Mouse (Mus musculus): ENCODE results near the gene Parp16.

Parp16 gene

DNA sequence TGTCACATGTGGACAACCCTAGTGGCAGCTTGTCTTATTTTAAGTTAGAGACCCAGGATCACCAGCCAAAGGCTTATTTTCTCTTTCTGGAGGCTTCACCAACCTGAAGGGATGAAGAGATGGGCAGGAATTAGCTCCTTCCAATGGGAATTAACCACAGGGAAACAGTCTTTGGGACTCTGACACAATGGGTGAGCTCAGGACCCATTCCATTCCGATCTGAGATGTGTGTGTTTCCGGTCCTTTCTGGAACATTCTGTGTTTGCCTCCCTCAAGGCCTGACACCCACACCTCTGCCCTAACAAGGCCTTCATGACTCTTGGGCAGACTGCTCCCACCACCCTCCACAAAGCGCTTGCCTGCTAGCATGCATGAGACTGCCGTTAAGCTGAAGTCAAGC, at the start of gene Parp16:
Parp16 (plus strand) TSS at position 301 of the 400 bp plus-strand sequence.
- DNase-seq = no peak

DNA sequence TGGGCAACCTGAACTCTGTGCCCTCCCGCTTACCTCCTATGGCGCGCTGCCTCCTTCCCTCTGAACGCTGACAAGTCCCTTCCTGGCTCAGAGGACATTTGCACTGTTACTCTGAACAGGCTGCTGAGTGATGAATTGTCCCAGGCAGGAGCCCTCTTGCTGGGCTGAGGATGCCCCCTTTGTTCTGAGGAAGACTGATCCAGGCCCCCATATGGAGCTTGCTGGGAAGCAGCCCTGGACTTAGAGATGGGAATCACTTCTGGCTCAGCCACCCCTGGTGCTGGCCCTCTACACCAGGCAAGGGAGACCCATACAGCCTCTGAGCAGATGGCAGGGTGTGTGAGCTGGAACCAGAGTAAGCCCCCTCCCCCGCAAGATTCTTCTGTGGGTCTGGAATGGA, 49.2 kb upstream of the Parp16 start:
- no peak for DNase-seq

DNA sequence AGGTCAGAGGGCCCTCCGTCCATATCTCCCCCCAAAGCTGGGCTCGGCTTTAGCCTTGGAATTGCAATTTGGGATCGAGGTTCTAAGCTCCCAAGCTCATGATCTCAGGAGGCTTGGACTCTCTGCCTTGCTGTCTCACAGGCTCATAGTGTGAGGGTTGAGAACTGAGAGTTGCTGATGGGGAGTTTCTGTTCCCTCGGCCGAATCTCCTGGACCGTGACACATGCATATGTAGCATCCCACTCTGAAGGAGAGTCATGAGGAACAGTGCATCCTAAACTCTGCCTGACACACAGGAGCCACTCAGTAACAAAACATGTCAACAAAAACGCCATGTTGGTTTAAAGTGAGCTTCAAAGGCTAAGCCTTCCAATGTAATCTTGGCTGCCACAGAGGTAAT, 46.6 kb upstream of the Parp16 start:
- no peak for DNase-seq

DNA sequence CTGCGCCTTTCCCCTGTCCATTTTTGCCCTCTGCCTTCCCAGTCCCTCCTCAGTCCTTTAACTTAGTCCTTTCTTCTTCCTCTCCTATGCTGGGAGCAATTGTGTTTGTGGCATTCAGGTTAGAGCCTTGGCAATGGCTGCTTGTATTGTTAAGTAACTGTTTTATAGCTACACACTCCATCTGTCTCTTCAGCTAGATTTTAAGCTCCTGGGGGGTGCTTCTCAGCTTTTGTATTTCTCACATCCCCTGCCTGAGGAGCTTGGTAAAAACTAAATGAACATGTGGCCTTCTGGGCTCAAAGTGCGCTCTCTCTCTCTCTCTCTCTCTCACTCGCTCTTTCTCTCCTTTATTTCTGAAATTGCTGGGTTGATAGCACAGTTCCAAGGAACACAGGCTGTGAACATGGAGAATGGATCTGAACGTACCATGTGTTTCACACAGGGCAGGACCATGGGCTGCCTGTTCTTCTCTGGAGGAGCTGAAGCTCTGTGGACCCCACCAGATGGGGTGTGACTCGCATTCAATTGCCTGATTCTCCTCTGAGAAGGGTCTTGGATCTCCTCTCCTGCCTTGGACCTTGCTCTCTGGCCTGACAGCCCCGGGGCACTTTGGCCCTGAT, 42.3 kb upstream of the Parp16 start:
- DNase-seq = no peak

DNA sequence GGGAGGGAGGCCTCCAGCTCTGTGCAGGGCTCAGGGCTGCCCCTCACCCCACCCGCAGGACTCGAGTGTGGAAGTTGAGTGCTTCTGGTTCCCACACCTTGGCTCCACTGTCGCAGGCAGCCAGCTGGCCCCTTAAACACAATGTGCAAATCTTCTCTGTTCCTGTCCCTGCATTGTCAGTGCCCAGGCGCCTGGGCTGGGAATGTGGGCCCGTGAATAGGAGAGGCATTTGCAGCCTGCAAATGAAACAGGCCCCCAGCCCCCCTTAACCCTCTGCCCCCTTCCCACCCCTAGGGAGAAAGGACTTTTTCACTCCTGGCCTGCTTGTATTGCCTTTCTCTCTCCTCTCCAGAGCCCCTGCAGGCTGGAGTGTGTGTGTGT, 41.8 kb upstream of the Parp16 start:
- DNase-seq = peak; percentile 34

DNA sequence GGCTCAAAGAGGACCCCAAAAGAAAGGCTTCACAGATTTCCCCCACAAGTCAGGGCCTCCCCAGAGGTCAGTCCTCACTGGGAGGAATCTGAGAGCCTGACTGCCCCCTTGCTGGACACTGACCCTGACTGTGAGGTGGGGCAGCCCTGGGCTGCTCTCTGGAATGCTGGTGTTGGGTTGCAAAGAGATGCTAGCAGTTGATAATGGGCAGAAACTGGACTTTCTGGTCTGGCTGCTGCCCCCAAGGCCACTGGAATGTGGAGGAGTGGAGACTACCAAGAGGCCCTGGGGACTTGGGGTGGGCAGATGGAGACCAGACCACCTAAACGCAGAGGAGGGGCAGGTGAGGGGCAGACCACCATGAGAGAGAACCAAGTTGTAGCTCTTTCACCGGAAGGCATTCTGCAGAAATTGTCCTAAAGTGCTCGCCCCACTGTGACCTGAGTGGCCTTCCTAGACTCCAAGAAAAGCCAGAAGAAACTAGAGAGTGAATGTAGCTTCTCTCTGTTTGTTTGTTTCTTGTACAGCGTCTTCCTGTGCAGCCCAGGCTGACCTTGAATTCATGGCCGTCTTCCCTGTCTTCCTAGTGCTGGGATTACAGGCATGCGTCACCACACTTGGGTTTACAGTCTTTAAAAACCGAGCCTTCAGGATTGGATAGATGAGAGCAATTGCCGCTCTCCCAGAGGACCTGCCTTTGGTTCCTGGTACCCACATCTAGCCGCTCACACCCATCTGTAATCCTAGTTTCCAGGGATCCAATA, 40.3 kb upstream of the Parp16 start:
- DNase-seq = peak; percentile 23

DNA sequence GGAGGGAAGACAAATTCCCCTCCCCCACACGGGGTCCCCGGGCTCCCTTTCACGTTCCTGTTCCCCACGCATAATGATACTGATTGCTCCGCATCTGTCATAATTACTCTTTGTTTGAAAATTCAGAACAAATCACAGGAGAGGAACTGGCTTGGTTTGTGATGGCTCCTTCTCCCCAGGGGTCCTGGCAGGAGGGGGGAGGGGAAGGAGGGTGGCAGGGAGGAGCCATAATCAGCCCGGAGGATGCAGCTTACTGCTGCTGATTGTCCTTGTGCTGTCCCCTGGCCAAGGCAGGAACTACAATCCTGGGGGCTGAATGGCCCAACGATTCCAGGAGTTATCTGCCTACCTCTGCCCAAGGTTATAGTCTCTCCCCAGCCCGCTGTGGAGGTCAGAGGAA, 38.5 kb upstream of the Parp16 start:
- DNase-seq = no peak

DNA sequence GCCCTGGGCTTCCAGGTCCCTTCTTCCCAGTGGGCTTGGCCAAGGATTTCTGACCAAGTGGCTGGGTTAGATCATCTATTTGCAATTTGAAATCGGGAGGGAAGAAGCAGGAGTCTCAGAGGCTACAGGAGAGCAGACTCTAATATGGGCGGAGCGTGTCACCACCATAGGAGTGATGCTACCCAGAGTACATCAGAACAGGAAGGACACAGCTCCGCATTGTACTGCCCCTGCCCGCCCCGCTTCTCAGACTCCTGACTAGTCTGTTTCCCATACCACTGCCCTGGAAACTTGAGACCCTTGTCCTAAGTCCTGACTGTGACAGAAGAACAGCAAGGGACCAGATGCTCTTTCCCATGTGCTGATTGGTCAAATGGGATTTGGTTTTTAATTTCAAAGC, 37.5 kb upstream of the Parp16 start:
- DNase-seq = no peak

DNA sequence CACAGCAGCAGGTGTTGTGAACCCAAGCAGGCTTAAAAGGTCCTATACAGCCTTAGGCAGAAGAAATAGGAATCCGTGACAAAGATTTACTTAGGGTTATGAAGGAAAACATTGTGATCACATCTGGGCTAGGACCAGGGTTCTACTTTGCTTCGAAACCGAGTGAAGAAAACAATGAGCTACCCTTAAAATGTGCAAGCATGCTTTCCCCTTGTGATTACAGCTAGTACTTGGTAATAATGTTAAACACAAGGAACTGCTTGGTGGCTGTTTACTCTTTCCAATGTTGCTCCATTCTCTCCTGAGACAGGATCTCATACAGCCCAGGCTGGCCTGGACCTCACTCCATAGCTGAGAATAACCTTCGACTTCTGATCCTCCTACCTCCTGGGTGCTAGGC, 34.0 kb upstream of the Parp16 start:
- DNase-seq = no peak

DNA sequence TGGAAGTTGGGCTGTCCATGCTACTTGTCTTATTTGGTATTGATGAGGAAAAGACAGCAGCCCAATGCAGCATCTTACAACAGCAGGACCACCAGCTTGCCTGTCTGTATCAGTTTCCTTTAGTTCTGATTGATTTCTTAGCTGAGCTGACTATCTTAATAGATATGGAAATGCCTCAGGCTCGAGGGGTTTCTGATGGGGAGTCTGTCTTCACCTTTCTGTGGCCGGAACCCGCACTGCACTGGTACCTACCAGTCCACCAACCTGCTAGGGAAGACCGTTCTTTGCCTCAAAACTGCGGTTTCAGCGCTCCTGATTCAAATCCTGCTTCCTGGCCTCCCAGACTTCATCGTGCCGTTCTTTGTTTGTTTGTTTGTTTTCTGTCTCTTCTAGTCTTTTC, 33.3 kb upstream of the Parp16 start:
- no peak for DNase-seq

DNA sequence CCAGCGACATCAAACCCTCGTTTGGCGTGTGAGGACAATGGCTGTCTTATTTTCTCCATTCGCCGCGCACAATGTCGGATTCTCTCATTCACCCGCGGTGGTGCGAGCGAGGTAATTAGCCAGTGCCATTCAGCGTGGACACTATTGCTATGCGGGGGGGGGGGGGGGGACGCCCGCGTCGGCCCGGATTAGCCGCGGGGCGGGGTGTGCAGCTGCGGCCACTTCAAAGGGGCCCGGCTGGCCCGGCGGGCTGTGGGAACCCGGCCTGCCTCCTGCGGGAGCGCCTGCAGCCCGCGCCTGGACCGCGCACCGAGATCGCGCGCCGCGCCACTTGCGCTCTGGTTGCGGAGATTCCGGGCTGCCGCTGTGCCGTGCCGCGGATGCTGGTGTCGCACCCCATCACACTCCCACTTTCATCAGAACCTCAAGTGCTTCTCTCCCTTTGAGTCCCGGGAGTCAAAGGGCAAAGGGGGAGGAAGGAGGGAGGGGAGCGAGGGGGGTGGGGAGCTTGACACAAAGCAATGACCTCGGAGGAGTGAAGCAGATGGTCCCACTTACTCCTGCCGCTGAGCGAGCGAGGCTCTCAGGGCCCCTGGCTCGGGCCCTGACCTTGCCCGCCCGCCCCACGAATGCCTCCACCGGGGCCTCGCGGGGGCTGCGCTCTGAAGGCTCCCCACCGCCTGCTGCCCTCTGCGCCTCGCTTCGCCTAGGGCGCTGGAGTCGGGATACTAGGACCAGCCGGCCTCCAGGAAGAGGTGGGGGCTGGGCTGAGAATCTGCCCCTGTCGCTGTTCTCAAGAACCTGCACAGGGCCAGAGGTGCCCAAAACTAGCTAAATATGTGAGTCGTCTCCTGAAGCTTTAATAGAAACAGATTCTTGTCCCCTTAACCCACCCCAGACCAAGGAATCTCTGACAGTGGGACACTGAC, 32.2 kb upstream of the Parp16 start:
- no peak for DNase-seq

DNA sequence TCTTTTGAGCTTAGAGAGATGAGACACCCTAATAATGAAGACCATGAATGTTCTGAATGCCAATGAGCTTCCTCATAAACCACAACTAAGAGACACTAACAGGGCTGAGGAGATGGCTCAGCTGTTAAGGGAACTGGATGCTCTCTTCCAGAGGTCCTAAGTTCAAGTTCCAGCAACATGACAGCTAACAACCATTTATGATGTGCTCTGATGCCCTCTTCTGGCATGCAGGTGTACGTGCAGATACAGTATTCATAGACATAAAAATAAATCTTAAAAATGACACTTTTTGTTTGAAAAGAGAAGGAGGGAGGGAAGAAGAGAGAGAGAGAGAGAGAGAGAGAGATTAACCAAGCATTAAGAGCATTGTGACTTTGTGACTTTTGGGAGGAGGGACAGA, 30.3 kb upstream of the Parp16 start:
- DNase-seq = no peak

DNA sequence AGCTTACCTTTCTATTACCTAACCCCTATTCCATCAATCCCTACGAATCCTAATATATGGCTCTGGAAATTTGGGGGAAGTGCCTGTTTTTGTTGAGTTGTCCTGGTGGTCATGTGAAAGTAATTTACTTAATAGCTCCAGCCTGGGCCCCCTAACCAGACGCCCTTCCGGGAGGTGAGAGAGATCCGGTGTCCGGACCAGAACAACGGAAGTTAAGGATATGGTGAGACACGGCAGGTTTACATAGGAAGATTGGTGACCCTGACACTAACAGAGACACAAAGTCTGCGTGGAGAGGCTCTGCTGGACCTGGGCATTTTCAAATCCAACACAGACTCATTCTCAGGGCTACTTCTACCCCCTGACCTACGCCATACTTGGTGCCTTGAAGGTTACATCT, 28.8 kb upstream of the Parp16 start:
- DNase-seq = no peak

DNA sequence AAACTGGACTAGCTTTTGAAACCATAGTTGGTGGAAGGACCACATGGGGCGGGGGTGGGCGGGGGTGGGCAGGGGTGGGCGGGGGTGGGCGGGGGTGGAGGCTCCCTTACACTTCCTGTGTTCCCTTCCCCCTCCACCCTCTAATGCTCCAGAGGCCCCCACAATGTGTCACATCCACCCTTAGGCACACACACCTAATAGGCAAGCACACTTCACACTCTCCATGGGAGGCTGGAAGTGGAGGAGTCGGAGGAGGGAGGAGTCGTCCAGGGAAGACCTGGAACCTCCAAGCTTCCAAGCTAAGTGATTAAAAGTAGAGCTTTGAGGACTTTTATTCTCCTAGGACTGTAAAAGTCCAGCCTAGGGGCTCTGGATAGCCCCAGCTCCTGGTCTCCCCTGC, 26.6 kb upstream of the Parp16 start:
- DNase-seq = no peak

DNA sequence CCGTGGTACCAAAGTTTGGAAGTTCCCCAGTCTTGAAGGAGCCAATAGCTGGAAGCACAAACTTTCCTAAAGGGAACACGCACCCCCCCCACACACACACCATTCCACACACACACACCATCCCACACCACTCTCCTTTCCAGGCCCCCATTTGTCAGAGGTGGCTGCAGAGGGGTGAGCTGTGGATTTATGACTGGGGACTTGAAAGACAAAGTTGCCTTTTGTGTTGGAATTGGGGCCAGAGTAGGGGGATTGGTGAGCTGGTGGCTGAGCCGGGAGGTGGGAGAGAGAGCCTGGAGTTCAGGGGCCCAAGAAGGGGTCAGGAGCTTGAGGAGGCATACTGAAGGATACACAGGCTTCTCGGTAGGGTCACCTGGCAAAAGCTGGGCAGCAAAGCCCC, 26.2 kb upstream of the Parp16 start:
- no peak for DNase-seq

DNA sequence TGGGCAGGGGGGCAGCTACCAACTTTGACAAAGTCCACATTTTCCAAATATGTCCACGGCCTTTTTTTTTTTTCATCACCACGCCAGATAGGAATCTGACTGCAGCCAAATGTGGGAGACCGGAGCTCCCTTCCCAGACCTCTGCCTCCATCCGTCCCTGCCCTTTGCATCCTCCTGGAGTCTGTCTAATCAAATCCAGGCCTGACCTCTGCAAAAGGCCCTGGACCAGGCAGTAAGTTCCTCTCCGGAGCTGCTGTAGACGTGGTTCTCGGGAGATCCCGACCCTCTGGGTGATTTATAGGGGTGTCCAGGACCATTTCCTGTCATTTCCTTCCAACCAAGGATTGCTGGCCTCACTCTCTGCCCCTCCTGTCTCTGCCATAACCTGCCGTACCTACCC, 22.5 kb upstream of the Parp16 start:
- DNase-seq = no peak

DNA sequence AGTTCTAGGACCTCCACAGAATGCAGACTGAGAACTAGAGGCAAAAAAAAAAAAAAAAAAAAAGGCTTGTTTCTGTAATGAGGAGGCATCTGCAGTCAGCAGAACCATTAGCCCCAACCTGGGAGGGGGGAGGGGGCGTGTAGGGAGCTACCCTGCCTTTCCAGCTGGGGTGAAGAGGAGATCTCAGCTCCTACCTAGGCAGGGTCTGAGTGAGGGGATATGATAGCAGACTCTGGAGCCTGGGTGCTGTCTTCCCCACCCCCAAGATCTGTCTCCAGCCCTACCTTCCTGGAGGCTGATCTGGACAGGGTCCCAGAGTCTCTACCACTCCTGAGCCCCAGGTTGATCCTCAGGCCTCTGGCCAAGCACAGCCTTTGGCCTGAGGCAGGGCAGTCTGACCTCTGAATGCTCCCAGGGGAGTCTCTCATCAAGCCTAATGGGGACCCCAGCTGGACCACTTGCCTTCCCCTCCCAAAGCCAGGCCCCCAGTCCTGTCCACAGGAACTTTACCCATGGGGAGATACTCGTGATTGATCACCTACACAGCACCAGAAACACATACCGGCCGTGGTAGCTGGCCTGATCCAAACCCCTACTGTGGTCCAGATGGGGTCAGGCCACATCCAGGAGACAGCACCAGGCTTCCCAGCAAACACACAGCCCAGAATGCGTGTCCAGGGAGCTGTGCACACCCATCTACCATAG, 19.8 kb upstream of the Parp16 start:
- no peak for DNase-seq

DNA sequence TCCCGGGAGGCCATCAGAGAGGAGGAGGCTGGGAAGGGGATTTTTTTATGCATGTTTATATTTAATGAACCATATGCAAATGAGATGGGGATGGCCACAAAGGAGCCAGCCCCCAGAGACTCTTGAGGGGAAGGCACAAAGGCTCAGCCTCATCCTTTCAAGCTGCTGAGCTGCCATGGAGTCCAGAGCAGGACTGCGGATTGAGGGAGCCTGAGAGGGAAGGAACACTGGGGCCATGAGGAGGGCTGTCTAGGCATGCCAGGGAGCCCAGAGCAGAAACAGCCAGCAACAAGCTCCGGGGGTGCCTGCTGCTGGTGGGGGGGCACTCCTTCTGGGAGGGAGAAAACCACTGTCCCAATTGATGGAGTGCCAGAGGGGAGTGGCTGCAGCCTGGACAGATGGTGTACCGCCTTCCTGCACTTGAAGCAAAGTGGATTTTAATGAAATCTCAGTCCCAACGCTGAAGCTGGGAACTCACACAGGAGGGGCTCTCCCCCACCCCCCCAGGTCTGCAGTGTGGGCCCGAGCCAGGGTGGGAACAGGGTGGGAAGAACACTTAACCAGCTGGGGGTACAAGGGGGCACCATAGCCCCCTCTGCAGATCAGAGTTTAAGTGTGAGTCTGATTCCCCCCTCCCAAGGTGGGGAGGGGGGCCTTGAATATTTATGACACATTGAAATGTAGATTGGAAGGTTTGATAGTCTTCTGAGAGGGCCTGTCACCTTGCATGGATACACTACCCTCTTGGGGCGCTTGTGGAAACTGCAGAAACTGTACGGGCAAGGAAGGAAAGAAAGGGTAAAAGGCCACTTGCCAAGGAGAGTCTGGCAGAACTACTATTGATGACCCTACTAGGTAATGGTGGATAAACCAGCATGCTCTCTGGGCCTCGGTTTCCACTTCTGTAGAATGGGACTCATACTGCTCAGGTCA, 18.9 kb upstream of the Parp16 start:
- DNase-seq = no peak

DNA sequence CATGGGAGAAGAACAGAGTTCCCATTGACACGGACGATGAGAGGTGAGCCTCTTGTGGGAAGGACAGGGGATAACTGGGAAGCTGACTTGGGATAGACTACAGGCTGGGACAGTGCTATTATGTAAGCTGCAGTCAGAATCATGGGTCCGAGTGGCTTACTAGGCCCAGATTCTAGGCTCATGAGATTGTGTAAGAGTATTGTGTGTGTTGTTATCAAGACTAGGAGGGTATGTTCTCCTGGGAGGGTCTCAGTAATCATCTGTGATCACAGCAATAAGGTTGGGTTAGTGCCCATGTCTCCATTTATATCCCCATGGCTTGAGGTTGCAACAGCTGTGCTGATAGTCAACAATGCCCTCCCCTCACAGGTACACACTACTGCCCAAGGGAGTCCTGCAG, 17.7 kb upstream of the Parp16 start:
- no peak for DNase-seq

DNA sequence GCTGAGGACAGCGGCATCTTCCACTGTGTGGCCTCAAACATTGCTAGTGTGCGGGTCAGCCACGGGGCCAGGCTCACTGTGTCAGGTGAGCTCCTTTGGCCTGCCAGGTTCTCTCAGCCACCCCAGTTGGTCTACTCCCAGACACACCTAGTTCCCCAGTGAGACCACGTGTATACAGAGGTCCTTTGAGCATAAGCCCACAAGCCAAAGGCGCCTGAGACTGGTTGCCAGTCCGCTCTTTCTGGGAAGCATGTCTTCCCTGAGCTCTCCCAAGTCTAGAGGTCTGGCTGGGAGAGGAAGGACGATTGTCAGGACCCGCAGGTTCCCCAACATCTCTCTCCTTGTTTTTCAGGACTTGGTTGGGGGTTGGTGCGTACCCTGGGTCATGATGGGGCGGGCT, 17.2 kb upstream of the Parp16 start:
- DNase-seq = no peak

DNA sequence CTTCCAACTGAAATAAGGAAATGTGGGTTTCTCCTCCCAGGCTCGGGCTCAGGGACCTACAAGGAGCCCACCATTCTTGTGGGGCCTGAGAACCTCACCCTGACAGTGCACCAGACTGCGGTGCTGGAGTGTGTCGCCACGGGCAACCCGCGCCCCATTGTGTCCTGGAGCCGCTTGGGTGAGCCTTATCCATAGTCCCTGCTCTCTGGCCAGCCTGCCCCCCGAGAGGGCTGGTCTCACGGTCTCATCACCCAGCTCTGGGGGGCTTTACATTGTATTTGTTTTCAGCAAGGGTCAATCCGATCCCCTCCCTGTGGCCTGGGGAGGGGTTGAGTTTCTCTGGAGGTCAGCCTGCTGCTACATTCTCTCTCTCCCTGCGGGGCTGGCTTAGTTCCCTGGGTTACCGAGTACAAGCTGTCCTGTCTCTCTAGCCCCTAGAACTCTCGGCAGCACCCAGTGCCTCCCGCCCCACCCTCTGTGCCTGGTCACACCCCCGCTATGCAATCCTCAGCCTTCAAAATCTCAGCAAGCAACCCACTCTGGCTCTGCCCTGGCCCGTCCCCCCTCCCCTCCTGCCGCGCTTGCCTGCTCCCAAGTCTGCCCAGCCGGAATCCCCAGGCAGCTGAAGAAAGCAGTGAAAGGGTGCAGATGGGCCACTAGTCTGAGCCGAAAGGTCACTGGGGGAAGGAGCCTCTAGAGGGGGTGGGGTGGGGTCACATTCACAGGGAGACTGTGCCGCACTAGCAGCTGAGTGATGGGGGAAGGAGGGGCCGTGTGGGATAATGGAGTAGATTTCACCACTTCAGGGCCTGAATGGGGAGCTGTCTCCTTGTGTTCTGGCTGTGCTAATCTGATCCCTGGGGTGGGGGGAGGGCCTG, 16.6 kb upstream of the Parp16 start:
- no peak for DNase-seq

All from kidney, adult 18-20 months (tissue).